Mouse (Mus musculus) cortical plate, adult 2 months (tissue): Measurements from ENCODE around the gene Asb18.

Experiments
- CTCF ChIP-seq: fragments of 200-500 bp; IDR thresholded peaks from 2 replicates; pipeline ENCODE4 v1.5.1; 2011; ENCODE audit warnings: mild to moderate bottlenecking, control low read depth, low read length; ENCODE audit not compliant: insufficient read depth; ENCODE audit errors: extremely low read depth
- POLR2A ChIP-seq: fragments of 200-500 bp; IDR thresholded peaks from 2 replicates; pipeline ENCODE4 v1.6.1; 2011; ENCODE audit warnings: mild to moderate bottlenecking, low read length, control low read depth; ENCODE audit not compliant: insufficient read depth; ENCODE audit errors: extremely low read depth

DNA sequence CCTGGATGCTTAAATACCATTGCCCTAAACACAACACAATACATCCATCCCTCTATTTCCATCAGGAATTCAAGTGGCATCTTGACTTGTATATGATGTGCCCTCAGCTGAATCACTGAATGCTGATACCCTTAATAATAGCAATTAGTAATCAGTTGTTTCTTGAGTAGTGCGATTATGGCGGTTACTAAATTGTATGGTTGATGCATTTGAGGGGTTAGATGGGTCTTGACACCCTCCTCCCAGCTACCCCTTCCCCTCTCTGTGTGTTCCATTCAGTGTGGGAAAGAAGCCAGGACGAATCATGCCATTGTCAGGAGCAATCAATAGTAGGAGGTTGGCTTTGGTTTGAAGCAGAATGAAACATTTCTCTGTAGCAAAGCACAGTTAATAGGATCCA is 5.3 kb downstream of the Asb18 start:
- no peak for TF ChIP-seq POLR2A
- TF ChIP-seq CTCF: no peak
